Mouse (Mus musculus): ENCODE results near the gene Apoh. TPM values are rescaled to one million over a fixed set of nuclear protein-coding genes. Genes with fewer than 3 reads are reported as not detected.

Apoh gene
- total and polyA plus RNA-seq, 3 experiments = not detected

GRCm38 (mm10) chr11:108424889-108425591 lies 81.9 kb downstream of the Apoh start, which contains the start of gene Cep112:
Cep112 (plus strand) TSS chr11:108425192.
- H3K4me1 ChIP-seq (ENCODE audit: control insufficient read depth in 1 of 2, insufficient read depth in 2 of 2, low read length in 2 of 2) = peaks cover 4 to 18% of the 10 kb centered on the region in 2 experiments
- H3K36me3 ChIP-seq (ENCODE audit: control insufficient read depth in 1 of 2, insufficient read depth in 2 of 2, low read length in 2 of 2) = peaks cover 0 to 6% of the 10 kb centered on the region in 2 experiments; a peak in 2 of 4 replicates
- DNase-seq (ENCODE audit: low read depth, low spot score) = peak; percentile 100
- no peaks in the 10 kb centered on the region for H3K79me2 ChIP-seq (ENCODE audit: control insufficient read depth, insufficient read depth, low read length, poor library complexity)
- peak within 1 kb of the TSS; percentile 63 for H3K9ac ChIP-seq (ENCODE audit: control insufficient read depth, low read depth, low read length, poor library complexity, severe bottlenecking)
- peak within 1 kb of the TSS; percentile 34 to 52 for H3K4me3 ChIP-seq (ENCODE audit: control insufficient read depth in 1 of 2, insufficient read depth in 1 of 2, low read depth in 2 of 2, low read length in 2 of 2)
- H3K27ac ChIP-seq (ENCODE audit: control insufficient read depth, low read depth, low read length) = no peak within 1 kb of the TSS
- H3K9me3 ChIP-seq (replicated peaks; ENCODE audit: insufficient read depth, low read length) = no peaks in the 10 kb centered on the region
- peaks cover 0 to 2% of the 10 kb centered on the region in 2 experiments; a peak in 2 of 4 replicates for H3K27me3 ChIP-seq (ENCODE audit: control insufficient read depth in 1 of 2, insufficient read depth in 2 of 2, low read length in 2 of 2)
- TF ChIP-seq KAT2A (conservative IDR thresholded peaks at IDR 0.05; ENCODE audit: low read depth, low read length) (no peak), ZC3H11A (IDR thresholded peaks at IDR 0.05; ENCODE audit: low read depth, low read length) (no peak), MYB (IDR thresholded peaks at IDR 0.05; ENCODE audit: low read depth, low read length) (no peak), ZNF384 (IDR thresholded peaks at IDR 0.05; ENCODE audit: low read depth, low read length) (no peak), POLR2AphosphoS5 (IDR thresholded peaks at IDR 0.05; ENCODE audit: borderline replicate concordance, low read depth, low read length) (no peak), RCOR1 (IDR thresholded peaks at IDR 0.05; ENCODE audit: low read depth, low read length) (no peak), USF1 (IDR thresholded peaks at IDR 0.05; ENCODE audit: low read depth, low read length) (no peak), JUND (IDR thresholded peaks at IDR 0.05; ENCODE audit: low read depth, low read length) (no peak), UBTF (IDR thresholded peaks at IDR 0.05; ENCODE audit: borderline replicate concordance, insufficient read depth, low read depth, low read length) (no peak), CHD1 (IDR thresholded peaks at IDR 0.05; ENCODE audit: low read depth, low read length) (no peak), CTCF (IDR thresholded peaks at IDR 0.05 in 2 of 3, conservative IDR thresholded peaks at IDR 0.05 in 1 of 3; ENCODE audit: control insufficient read depth in 1 of 3, insufficient read depth in 1 of 3, low read depth in 2 of 3, low read length in 3 of 3, poor library complexity in 1 of 3, severe bottlenecking in 1 of 3) (no peak), ZMIZ1 (IDR thresholded peaks at IDR 0.05; ENCODE audit: low read depth, low read length) (no peak), GATA1 (IDR thresholded peaks at IDR 0.05; ENCODE audit: low read depth, low read length) (no peak), ETS1 (IDR thresholded peaks at IDR 0.05; ENCODE audit: low read depth, low read length) (no peak), E2F4 (IDR thresholded peaks at IDR 0.05; ENCODE audit: borderline replicate concordance, low read depth, low read length) (peak; percentile 95; the same call in 1 of the 2 replicates), TAL1 (IDR thresholded peaks at IDR 0.05; ENCODE audit: low read length) (no peak), TCF12 (IDR thresholded peaks at IDR 0.05; ENCODE audit: low read depth, low read length) (no peak), RAD21 (IDR thresholded peaks at IDR 0.05; ENCODE audit: low read depth, low read length) (no peak), SMC3 (IDR thresholded peaks at IDR 0.05; ENCODE audit: low read depth, low read length) (no peak), ZKSCAN1 (IDR thresholded peaks at IDR 0.05; ENCODE audit: low read depth, low read length) (no peak), NRF1 (IDR thresholded peaks at IDR 0.05; ENCODE audit: insufficient read depth, low read depth, low read length, poor library complexity, severe bottlenecking) (peak; percentile 85), MEF2A (IDR thresholded peaks at IDR 0.05; ENCODE audit: extremely low read depth, insufficient replicate concordance, low read depth, low read length, poor library complexity, severe bottlenecking) (no peak), ELF1 (IDR thresholded peaks at IDR 0.05; ENCODE audit: low read depth, low read length) (peak; percentile 82), GABPA (IDR thresholded peaks at IDR 0.05; ENCODE audit: low read depth, low read length) (no peak), TBP (IDR thresholded peaks at IDR 0.05; ENCODE audit: low read depth, low read length) (0 out of 2 replicates have a peak, but pooled peaks have one; percentile 16), BHLHE40 (IDR thresholded peaks at IDR 0.05; ENCODE audit: borderline replicate concordance, low read depth, low read length) (no peak), NELFE (IDR thresholded peaks at IDR 0.05; ENCODE audit: low read depth, low read length) (no peak), MAZ (IDR thresholded peaks at IDR 0.05; ENCODE audit: low read depth, low read length) (no peak), POLR2A (IDR thresholded peaks at IDR 0.05; ENCODE audit: control insufficient read depth in 1 of 2, insufficient read depth in 1 of 2, low read depth in 1 of 2, low read length in 2 of 2, poor library complexity in 1 of 2) (no peak), SIN3A (IDR thresholded peaks at IDR 0.05; ENCODE audit: low read length) (peak; percentile 82), HCFC1 (IDR thresholded peaks at IDR 0.05; ENCODE audit: low read depth, low read length) (peak; percentile 62; the same call in 1 of the 2 replicates), MAFK (IDR thresholded peaks at IDR 0.05; ENCODE audit: borderline replicate concordance, low read depth, low read length) (no peak), CHD2 (IDR thresholded peaks at IDR 0.05; ENCODE audit: low read length) (no peak), EP300 (IDR thresholded peaks at IDR 0.05; ENCODE audit: low read depth in 1 of 2, low read length in 2 of 2) (no peak), MXI1 (IDR thresholded peaks at IDR 0.05; ENCODE audit: low read depth, low read length) (peak; percentile 86), MAX (IDR thresholded peaks at IDR 0.05; ENCODE audit: low read length) (no peak)

All from MEL (cell line).